Mouse (Mus musculus) heart, embryonic 14.5 days (tissue): ENCODE results near the gene Atg2a. TPM values are rescaled to one million over a fixed set of nuclear protein-coding genes. Genes with fewer than 3 reads are reported as not detected.

Experiments used
- ATAC-seq: fragments of 200-750 bp; cut with Nextera tagmentation; 2 replicates; pipeline ENCODE4 v1.8.0; 2017; ENCODE audit warnings: low read depth, moderate TSS enrichment; ENCODE audit not compliant: insufficient number of reproducible peaks, insufficient read depth, low FRiP score
- H3K27ac ChIP-seq, 2 experiments: fragments of 200-500 bp in 1 of 2; fragments of 300-500 bp in 1 of 2; sonication (generic) in 1 of 2; replicated peaks in 1 of 2; 2 replicates each; pipeline ENCODE4 v1.5.1; 2012 to 2014; ENCODE audit warnings: low read depth in 2 of 2, low read length in 2 of 2, control low read depth in 1 of 2, mild to moderate bottlenecking in 1 of 2, mixed read lengths in 1 of 2; ENCODE audit not compliant: control insufficient read depth in 1 of 2, insufficient read depth in 1 of 2
- H3K27me3 ChIP-seq: fragments of 300-500 bp; sonication (generic); 2 replicates; pipeline ENCODE4 v1.6.1; 2014; ENCODE audit warnings: mild to moderate bottlenecking, low read length, control low read depth; ENCODE audit not compliant: control insufficient read depth, insufficient read depth
- H3K36me3 ChIP-seq: fragments of 300-500 bp; sonication (generic); 2 replicates; pipeline ENCODE4 v1.6.1; 2014; ENCODE audit warnings: mild to moderate bottlenecking, control low read depth, low read length, mixed read lengths; ENCODE audit not compliant: control insufficient read depth, insufficient read depth
- H3K4me1 ChIP-seq, 2 experiments: fragments of 200-500 bp in 1 of 2; fragments of 300-500 bp in 1 of 2; sonication (generic) in 1 of 2; 2 replicates each; pipeline ENCODE4 v1.6.1; 2012 to 2014; ENCODE audit warnings: low read length in 2 of 2, control low read depth in 1 of 2, mixed read lengths in 1 of 2; ENCODE audit not compliant: control insufficient read depth in 2 of 2, insufficient read depth in 2 of 2
- H3K4me2 ChIP-seq: fragments of 300-500 bp; sonication (generic); 2 replicates; pipeline ENCODE4 v1.6.1; 2014; ENCODE audit warnings: mild to moderate bottlenecking, low read length
- H3K4me3 ChIP-seq, 2 experiments: fragments of 200-500 bp in 1 of 2; fragments of 300-500 bp in 1 of 2; sonication (generic) in 1 of 2; 2 replicates each; pipeline ENCODE4 v1.5.1; 2012 to 2014; ENCODE audit warnings: low read length in 2 of 2, mild to moderate bottlenecking in 2 of 2, control low read depth in 1 of 2, low read depth in 1 of 2, moderate library complexity in 1 of 2; ENCODE audit not compliant: control insufficient read depth in 1 of 2, insufficient read depth in 1 of 2
- H3K9ac ChIP-seq: fragments of 300-500 bp; sonication (generic); 2 replicates; pipeline ENCODE4 v1.6.1; 2014; ENCODE audit warnings: mild to moderate bottlenecking, low read length
- H3K9me3 ChIP-seq: fragments of 300-500 bp; sonication (generic); 2 replicates; pipeline ENCODE4 v1.6.1; 2016; ENCODE audit warnings: low read length, control low read depth; ENCODE audit not compliant: control insufficient read depth
- WGBS: fragments of 180-500 bp; shearing (Covaris S2); extraction: QIAGEN DNeasy Blood & Tissue Kit; methylation state at CpG from one replicate; pipeline ENCODE4 v1.1.7; 2014; 5-methylcytosine and 5-hydroxymethylcytosine counted together
- polyA plus RNA-seq: library from polyadenylated mRNA; unstranded; fragments of >200 nt; fragmentation: Nextera tagmentation; extraction: Ambion mirVana; gene quantifications from 2 replicates; pipeline ENCODE4 v1.2.1, GENCODE M21; 2014

The Atg2a gene
- polyA plus RNA-seq = 7.1 and 7.8 TPM in 2 replicates

DNA sequence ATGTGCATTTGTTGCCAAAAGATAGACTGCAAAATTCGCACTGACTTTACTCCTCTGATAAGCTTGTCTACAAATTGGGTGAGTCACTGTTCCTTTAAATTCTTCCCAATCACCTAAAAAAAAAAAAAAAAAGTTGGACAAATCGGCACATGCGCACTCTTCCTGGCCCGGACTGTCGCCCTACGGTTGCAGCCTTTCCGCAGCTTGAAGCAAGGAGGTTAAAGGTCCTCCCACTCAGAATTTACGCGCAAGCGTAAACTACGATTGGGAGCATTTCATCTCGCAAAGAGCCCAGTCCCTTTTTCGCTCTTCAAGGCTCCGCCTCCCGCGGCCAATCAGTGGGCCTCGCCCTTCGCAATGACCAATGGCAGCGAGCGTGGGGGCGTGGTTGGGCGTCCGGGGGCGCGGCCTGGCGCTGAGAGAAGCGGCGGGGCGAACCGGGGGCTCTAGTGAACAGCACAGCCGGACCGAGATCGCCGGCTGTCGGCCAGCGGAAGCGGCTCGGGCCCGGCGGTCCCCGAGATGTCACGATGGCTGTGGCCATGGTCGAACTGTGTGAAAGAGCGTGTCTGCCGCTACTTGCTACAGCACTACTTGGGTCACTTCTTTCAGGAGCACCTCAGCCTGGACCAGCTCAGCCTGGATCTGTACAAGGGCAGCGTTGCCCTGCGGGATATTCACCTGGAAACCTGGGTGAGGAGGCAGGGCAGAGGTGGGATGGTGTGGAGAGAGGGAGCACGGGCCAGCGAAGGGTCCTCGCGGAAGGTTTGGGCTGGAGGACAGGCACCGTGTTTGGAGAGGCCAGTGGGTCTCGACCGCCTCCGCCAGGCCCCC is at the start of gene Atg2a:
TSS of gene Atg2a (plus strand) at position 395 of the 834 bp plus-strand sequence.
- H3K9ac ChIP-seq = peak within 1 kb of the TSS; percentile 92
- WGBS = under 1% methylated on average over 55 of the region's 55 CpGs
- H3K27me3 ChIP-seq = no peaks in the 10 kb centered on the region
- H3K4me2 ChIP-seq = peak within 1 kb of the TSS; percentile 86
- peak within 1 kb of the TSS; percentile 70 to 82 for H3K4me3 ChIP-seq
- H3K4me1 ChIP-seq = peaks cover 6 to 11% of the 10 kb centered on the region in 2 experiments
- ATAC-seq = peak; percentile 90
- no peaks in the 10 kb centered on the region for H3K9me3 ChIP-seq
- H3K36me3 ChIP-seq = peaks cover 20% of the 10 kb centered on the region
- peak within 1 kb of the TSS; percentile 45 to 80 for H3K27ac ChIP-seq

GRCm38 (mm10) chr19:6204265-6204664 is 37.2 kb upstream of the Atg2a start:
- no peaks in the 10 kb centered on the region for H3K4me1 ChIP-seq
- no peak overlapping the region for H3K4me3 ChIP-seq
- no peaks in the 10 kb centered on the region for H3K27me3 ChIP-seq
- no peak overlapping the region for H3K27ac ChIP-seq
- no peak overlapping the region for H3K4me2 ChIP-seq
- no peaks in the 10 kb centered on the region for H3K9me3 ChIP-seq
- ATAC-seq = no peak
- 63% methylated on average over 2 of the region's 2 CpGs for WGBS
- H3K9ac ChIP-seq = no peak overlapping the region
- H3K36me3 ChIP-seq = no peaks in the 10 kb centered on the region

DNA sequence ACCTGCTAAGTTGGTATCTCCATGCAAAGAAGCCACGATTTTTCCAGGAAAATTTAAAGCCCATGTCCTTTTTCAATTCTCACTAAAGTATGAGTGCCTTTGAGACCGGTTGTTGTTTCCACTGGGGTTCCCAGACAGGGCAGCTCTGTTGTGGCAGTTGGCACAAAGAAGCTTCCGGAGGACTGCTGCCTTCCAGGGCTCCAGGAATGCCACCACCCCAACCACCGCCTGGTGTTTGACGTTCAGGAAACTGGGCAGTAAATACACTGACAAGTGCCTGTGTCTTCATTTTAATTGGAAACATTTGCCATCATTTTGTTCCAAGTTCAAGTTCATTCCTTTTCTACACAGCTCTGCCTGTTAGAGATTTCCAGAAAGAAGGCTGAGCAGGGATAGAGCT is 34.8 kb upstream of the Atg2a start:
- no peaks in the 10 kb centered on the region for H3K9me3 ChIP-seq
- 65% methylated on average over 5 of the region's 5 CpGs for WGBS
- ATAC-seq = no peak
- H3K27me3 ChIP-seq = no peaks in the 10 kb centered on the region
- no peaks in the 10 kb centered on the region for H3K4me1 ChIP-seq
- no peak overlapping the region for H3K27ac ChIP-seq
- no peak overlapping the region for H3K4me3 ChIP-seq
- no peak overlapping the region for H3K4me2 ChIP-seq
- H3K36me3 ChIP-seq = no peaks in the 10 kb centered on the region
- no peak overlapping the region for H3K9ac ChIP-seq

- no peaks in the 10 kb centered on the region for H3K27me3 ChIP-seq
- H3K9me3 ChIP-seq = no peaks in the 10 kb centered on the region
- WGBS = 65% methylated on average over 6 of the region's 6 CpGs
- no peak for ATAC-seq
- no peaks in the 10 kb centered on the region; a peak in 1 of 4 replicates for H3K4me1 ChIP-seq
- H3K36me3 ChIP-seq = no peaks in the 10 kb centered on the region
- no peak overlapping the region for H3K4me3 ChIP-seq
- H3K27ac ChIP-seq = no peak overlapping the region
- no peak overlapping the region for H3K4me2 ChIP-seq
- H3K9ac ChIP-seq = no peak overlapping the region
Measured at GRCm38 (mm10) chr19:6216046-6216705, 25.3 kb upstream of the Atg2a start.

DNA sequence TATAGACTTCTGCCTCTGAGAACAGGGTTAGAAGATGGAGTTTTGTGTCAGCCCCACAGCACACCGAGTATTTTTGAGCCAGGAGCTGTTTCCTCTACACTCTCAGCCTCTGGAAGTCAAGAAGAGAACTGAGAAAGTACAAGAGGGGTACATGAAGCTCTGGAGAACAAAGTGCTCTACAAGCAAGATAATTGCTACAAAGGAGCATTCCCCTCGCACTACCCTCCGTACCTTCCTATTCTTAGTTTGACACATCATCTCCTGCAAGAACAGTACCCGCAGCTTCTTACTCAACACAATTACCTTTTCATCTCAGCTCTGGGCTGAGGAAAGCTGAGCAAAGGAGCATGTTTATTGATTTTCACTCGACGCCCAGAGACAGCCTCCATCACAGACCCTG is 22.9 kb upstream of the Atg2a start:
- H3K9me3 ChIP-seq = no peaks in the 10 kb centered on the region
- no peak overlapping the region for H3K27ac ChIP-seq
- H3K9ac ChIP-seq = no peak overlapping the region
- no peak overlapping the region for H3K4me3 ChIP-seq
- ATAC-seq = no peak
- WGBS = 51% methylated on average over 6 of the region's 6 CpGs
- H3K4me2 ChIP-seq = no peak overlapping the region
- no peaks in the 10 kb centered on the region; a peak in 1 of 4 replicates for H3K4me1 ChIP-seq
- no peaks in the 10 kb centered on the region for H3K27me3 ChIP-seq
- no peaks in the 10 kb centered on the region for H3K36me3 ChIP-seq

DNA sequence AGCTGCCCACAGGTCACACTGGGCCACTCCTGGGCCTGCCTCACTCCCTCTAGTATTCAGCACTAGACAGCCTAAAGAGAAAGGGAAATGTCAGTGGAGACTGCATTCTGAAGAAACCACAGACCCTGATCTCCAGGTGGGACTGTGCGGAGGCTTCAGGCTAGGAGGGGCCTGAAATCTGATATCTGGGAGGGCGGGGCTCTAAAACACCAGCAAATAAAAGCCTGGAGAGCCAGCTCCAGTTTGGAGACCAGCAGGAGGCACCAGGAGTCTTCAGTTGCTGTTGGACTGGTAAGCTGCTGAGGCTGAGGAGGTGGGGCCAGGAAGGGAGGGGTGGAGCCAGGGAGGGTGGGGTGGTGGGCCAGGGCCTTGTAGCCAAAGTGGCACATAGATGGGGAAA is 15.3 kb upstream of the Atg2a start, which contains the start of gene Gpha2:
TSS of gene Gpha2 (plus strand) at position 246 of the 400 bp plus-strand sequence.
- Histone ChIP-seq H3K4me3 (no peak within 1 kb of the TSS), H3K27me3 (no peaks in the 10 kb centered on the region), H3K9ac (no peak within 1 kb of the TSS), H3K9me3 (no peaks in the 10 kb centered on the region), H3K4me2 (no peak within 1 kb of the TSS), H3K4me1 (no peaks in the 10 kb centered on the region), H3K36me3 (peaks cover 43% of the 10 kb centered on the region), H3K27ac (no peak within 1 kb of the TSS)
- 38% methylated on average over 2 of the region's 2 CpGs for WGBS
- no peak for ATAC-seq

GRCm38 (mm10) chr19:6226763-6227162 is 14.7 kb upstream of the Atg2a start:
- ATAC-seq = no peak; the same call in 1 of the 2 replicates
- H3K27ac ChIP-seq = no peak overlapping the region
- no peak overlapping the region for H3K4me2 ChIP-seq
- H3K27me3 ChIP-seq = no peaks in the 10 kb centered on the region
- no peaks in the 10 kb centered on the region for H3K9me3 ChIP-seq
- no peak overlapping the region for H3K4me3 ChIP-seq
- 82% methylated on average over 14 of the region's 14 CpGs for WGBS
- peaks cover 49% of the 10 kb centered on the region for H3K36me3 ChIP-seq
- H3K4me1 ChIP-seq = no peaks in the 10 kb centered on the region
- no peak overlapping the region for H3K9ac ChIP-seq
